Mouse (Mus musculus): ENCODE results near the gene Snap23. TPM values are rescaled to one million over a fixed set of nuclear protein-coding genes. Genes with fewer than 3 reads are reported as not detected.
A peak's percentile ranks its signal among the peaks of the same experiment; 100 is the strongest.
"Not testable (repeated sequence)": the region's sequence is repeated elsewhere in the genome, so short reads cannot be mapped to it uniquely, and the experiment has no call there.

Gene Snap23
- polyA plus RNA-seq, 1 experiment: 19.0 TPM

DNA sequence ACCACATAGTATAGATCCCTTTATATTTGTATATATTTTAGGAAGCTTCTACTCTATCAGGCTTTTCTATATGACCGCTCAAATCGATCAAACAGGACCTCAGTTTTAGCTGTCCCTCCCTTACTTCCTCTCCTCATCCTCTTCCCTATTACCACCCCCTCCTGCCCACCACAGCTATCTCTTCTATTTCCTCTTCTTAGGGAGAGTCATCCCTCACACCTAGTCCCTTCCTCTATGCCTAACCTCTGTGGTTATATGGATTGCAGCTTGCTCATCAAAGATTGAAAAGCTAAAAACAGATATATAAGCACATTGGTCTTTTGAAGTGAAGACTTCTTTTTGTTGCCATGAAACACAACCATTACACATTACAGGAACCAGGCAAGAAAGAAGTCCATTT lies 22.7 kb upstream of the Snap23 start:
- no peaks in the 10 kb centered on the region for H3K27me3 ChIP-seq (replicated peaks; ENCODE audit: control insufficient read depth, insufficient read depth, low read length)
- no peaks in the 10 kb centered on the region for H3K36me3 ChIP-seq (ENCODE audit: control insufficient read depth, insufficient read depth, low read length)
- no peak overlapping the region for H3K4me3 ChIP-seq (ENCODE audit: insufficient read depth, low read depth, low read length)
- WGBS: 92% methylated on average over 2 of the region's 2 CpGs
- H3K27ac ChIP-seq (ENCODE audit: insufficient read depth, low read depth, low read length): no peak overlapping the region
- TF ChIP-seq POLR2A (IDR thresholded peaks at IDR 0.05; ENCODE audit: low read depth, low read length) (no peak), CTCF (conservative IDR thresholded peaks at IDR 0.05; ENCODE audit: insufficient read depth, insufficient read length, low read depth, low read length) (no peak)
- DNase-seq: no peak
- H3K4me1 ChIP-seq (ENCODE audit: control insufficient read depth, insufficient read depth, low read length): peaks cover 6% of the 10 kb centered on the region

DNA sequence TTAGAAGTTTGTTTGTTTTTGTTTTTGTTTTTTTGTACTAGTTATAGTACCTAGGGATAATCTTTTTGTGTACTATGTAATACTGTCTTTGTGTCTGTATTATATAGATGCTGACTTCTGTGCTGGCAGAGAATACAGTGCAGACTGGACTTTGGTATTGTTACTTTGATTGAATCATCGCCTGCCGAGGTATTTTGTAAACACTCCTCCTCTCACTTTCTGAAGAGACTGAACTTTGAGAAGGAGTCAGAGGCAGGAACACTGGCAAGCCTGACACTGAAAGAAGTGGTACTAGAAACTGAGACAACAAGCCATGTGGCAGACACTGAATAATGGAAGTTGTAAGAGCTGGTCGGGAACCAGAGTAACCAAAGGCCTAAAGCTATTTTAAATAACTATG lies 10.6 kb upstream of the Snap23 start:
- DNase-seq: peak; percentile 70
- Histone ChIP-seq H3K36me3 (ENCODE audit: control insufficient read depth, insufficient read depth, low read length) (peaks cover 2% of the 10 kb centered on the region; the same call in 1 of the 2 replicates), H3K4me1 (ENCODE audit: control insufficient read depth, insufficient read depth, low read length) (peaks cover 12% of the 10 kb centered on the region; the same call in 1 of the 2 replicates), H3K27me3 (replicated peaks; ENCODE audit: control insufficient read depth, insufficient read depth, low read length) (no peaks in the 10 kb centered on the region), H3K27ac (ENCODE audit: insufficient read depth, low read depth, low read length) (0 out of 2 replicates have a peak overlapping the region, but pooled peaks have one; percentile 16), H3K4me3 (ENCODE audit: insufficient read depth, low read depth, low read length) (no peak overlapping the region)
- 38% methylated on average over 3 of the region's 3 CpGs for WGBS
- TF ChIP-seq CTCF (conservative IDR thresholded peaks at IDR 0.05; ENCODE audit: insufficient read depth, insufficient read length, low read depth, low read length) (no peak), POLR2A (IDR thresholded peaks at IDR 0.05; ENCODE audit: low read depth, low read length) (no peak)

DNA sequence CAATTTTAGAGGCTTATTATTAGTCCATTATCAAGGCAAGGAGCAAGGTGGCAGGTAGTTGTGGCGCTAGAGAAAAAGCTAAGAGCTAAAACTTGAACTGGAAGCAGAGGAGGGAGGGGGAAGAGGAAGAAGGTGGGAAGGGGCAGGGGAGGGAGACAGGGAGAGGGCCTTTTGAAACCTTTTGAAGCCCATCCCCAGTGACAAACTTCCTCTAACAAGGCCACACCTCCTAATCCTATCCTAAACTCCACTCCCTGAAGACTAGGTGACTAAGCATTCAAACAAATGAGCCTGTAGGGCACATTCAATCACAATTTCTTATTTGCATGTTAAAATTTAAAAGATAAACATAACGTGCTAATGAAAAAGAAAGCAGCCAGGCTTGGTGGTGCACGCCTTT lies 8.7 kb upstream of the Snap23 start:
- Histone ChIP-seq H3K36me3 (ENCODE audit: control insufficient read depth, insufficient read depth, low read length) (no peaks in the 10 kb centered on the region), H3K4me3 (ENCODE audit: insufficient read depth, low read depth, low read length) (no peak overlapping the region), H3K4me1 (ENCODE audit: control insufficient read depth, insufficient read depth, low read length) (peaks cover 12% of the 10 kb centered on the region; the same call in 1 of the 2 replicates), H3K27ac (ENCODE audit: insufficient read depth, low read depth, low read length) (no peak overlapping the region), H3K27me3 (replicated peaks; ENCODE audit: control insufficient read depth, insufficient read depth, low read length) (no peaks in the 10 kb centered on the region)
- DNase-seq: no peak
- TF ChIP-seq CTCF (conservative IDR thresholded peaks at IDR 0.05; ENCODE audit: insufficient read depth, insufficient read length, low read depth, low read length) (no peak), POLR2A (IDR thresholded peaks at IDR 0.05; ENCODE audit: low read depth, low read length) (no peak)
- WGBS: 66% methylated on average over 3 of the region's 3 CpGs

DNA sequence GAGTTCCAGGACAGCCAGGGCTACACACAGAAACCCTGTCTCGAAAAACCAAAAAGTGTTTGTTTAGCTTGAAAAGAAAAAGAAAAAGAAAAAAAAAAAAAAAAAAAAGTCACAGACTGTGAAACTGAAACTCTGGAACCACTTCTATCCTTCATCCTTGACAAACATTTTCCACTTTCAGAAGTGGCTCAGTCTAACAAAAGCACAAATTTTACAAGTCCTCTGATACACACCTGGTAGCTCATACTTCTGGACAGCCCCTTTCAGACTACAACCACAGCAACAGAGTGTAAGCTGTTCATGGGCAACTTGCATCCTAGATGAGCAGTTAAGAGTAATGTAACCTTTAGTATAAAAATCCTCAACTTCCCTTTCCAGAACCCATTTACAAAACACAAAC lies 5.9 kb upstream of the Snap23 start:
- H3K27me3 ChIP-seq (replicated peaks; ENCODE audit: control insufficient read depth, insufficient read depth, low read length): no peaks in the 10 kb centered on the region
- TF ChIP-seq CTCF (conservative IDR thresholded peaks at IDR 0.05; ENCODE audit: insufficient read depth, insufficient read length, low read depth, low read length) (no peak), POLR2A (IDR thresholded peaks at IDR 0.05; ENCODE audit: low read depth, low read length) (no peak)
- no peak overlapping the region for H3K27ac ChIP-seq (ENCODE audit: insufficient read depth, low read depth, low read length)
- H3K4me1 ChIP-seq (ENCODE audit: control insufficient read depth, insufficient read depth, low read length): peaks cover 14% of the 10 kb centered on the region; the same call in 1 of the 2 replicates
- 76% methylated on average over 1 of the region's 1 CpGs for WGBS
- no peak for DNase-seq
- H3K4me3 ChIP-seq (ENCODE audit: insufficient read depth, low read depth, low read length): no peak overlapping the region
- no peaks in the 10 kb centered on the region for H3K36me3 ChIP-seq (ENCODE audit: control insufficient read depth, insufficient read depth, low read length)

DNA sequence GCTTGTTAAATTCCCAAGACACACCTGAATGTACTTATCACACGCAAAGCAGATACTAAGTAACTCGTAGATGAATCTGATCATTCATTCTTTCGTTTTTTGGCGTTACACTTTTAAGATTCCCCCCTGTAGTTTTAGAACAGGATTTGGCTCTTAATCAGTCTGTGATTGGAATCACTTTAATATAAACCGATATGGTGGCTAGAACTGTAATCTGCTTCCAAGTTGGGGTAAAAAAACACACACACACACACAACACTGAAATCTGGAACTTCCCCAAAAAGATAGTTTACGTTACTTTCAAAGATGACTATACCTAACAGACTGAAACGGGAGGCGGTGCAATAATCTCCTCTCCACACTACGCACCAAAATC lies 4.6 kb upstream of the Snap23 start:
- no peak for DNase-seq
- no peak for TF ChIP-seq POLR2A (IDR thresholded peaks at IDR 0.05; ENCODE audit: low read depth, low read length)
- TF ChIP-seq CTCF (conservative IDR thresholded peaks at IDR 0.05; ENCODE audit: insufficient read depth, insufficient read length, low read depth, low read length): no peak
- Histone ChIP-seq H3K4me3 (ENCODE audit: insufficient read depth, low read depth, low read length) (peak overlapping the region; percentile 71; the same call in 1 of the 2 replicates), H3K27me3 (replicated peaks; ENCODE audit: control insufficient read depth, insufficient read depth, low read length) (no peaks in the 10 kb centered on the region), H3K4me1 (ENCODE audit: control insufficient read depth, insufficient read depth, low read length) (peaks cover 7% of the 10 kb centered on the region; the same call in 1 of the 2 replicates), H3K27ac (ENCODE audit: insufficient read depth, low read depth, low read length) (no peak overlapping the region; the same call in 1 of the 2 replicates), H3K36me3 (ENCODE audit: control insufficient read depth, insufficient read depth, low read length) (no peaks in the 10 kb centered on the region)
- 22% methylated on average over 9 of the region's 9 CpGs for WGBS

DNA sequence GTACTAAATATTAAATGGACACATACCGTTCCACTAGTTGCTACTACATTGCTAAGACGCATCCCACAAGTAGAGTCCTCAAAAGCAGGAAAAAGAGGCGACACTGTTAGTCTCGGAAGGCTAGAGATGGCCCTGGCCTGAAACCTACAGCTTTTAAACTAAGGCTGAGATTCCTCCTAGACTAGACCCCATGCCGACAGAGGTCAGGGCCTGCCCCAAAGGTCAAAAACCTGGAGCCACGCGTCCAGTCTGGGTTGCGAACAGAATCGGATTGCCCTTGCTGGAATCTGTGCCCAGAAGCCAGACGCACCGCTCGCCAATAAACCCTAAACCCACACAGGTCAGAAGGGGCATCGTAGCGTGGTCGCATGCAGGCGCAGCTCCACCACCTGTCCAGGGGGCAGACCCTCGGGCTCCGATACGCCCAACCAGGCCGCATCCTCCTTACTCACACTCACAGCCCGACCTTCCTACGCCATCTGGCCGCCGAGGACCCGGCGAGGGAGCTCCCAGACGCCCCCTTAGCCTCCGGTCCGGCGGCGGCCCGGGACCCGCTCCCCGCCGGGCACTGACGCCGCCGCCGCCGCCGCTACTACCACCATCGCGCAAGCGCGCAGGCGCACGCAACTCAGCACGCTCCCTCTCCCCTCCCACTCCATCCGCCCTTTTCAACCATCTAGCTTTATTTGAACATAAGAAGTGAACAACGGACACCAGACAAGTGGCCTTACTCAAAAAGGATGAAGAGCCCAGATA lies 4.1 kb upstream of the Snap23 start, which contains the start of gene Zfp106:
Gene Zfp106 (minus strand): TSS at position 609 of the 756 bp plus-strand sequence.
- TF ChIP-seq POLR2A (IDR thresholded peaks at IDR 0.05; ENCODE audit: low read depth, low read length): no peak
- TF ChIP-seq CTCF (conservative IDR thresholded peaks at IDR 0.05; ENCODE audit: insufficient read depth, insufficient read length, low read depth, low read length): no peak
- no peaks in the 10 kb centered on the region for H3K36me3 ChIP-seq (ENCODE audit: control insufficient read depth, insufficient read depth, low read length)
- peak; percentile 95 for DNase-seq
- H3K4me3 ChIP-seq (ENCODE audit: insufficient read depth, low read depth, low read length): peak within 1 kb of the TSS; percentile 71
- H3K27ac ChIP-seq (ENCODE audit: insufficient read depth, low read depth, low read length): peak within 1 kb of the TSS; percentile 54
- no peaks in the 10 kb centered on the region for H3K27me3 ChIP-seq (replicated peaks; ENCODE audit: control insufficient read depth, insufficient read depth, low read length)
- peaks cover 5% of the 10 kb centered on the region; the same call in 1 of the 2 replicates for H3K4me1 ChIP-seq (ENCODE audit: control insufficient read depth, insufficient read depth, low read length)
- WGBS: under 1% methylated on average over 50 of the region's 50 CpGs

DNA sequence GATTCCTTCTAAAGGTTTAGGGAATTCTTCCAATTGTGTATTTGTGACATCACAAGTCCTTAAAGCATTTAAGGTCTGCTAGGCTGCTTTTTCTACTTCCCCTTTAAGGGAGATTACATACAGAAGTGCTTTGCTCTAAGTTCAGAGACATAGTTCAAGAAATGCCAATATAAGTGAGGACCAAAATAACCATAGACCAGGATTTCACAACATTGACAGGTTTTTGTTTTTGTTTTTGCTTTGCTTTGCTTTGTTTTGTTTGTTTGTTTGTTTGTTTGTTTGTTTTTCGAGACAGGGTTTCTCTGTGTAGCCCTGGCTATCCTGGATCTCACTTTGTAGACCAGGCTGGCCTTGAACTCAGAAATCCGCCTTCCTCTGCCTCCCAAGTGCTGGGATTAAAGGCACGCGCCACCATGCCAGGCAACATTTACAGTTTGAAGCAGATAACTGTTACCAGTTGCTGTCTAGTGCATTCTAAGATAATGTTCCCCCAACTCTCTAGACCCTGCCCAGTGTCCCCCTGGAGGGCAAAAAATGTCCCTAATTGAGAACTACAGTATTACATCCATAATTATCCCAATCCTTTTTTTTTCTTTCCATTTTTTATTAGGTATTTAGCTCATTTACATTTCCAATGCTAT lies 2.8 kb upstream of the Snap23 start:
- H3K27me3 ChIP-seq (replicated peaks; ENCODE audit: control insufficient read depth, insufficient read depth, low read length); H3K36me3 ChIP-seq (ENCODE audit: control insufficient read depth, insufficient read depth, low read length); H3K27ac ChIP-seq (ENCODE audit: insufficient read depth, low read depth, low read length); H3K4me1 ChIP-seq (ENCODE audit: control insufficient read depth, insufficient read depth, low read length); DNase-seq; H3K4me3 ChIP-seq (ENCODE audit: insufficient read depth, low read depth, low read length): not testable (repeated sequence)
- WGBS: 97% methylated on average over 4 of the region's 4 CpGs

Measured in kidney, adult 2 months (tissue).